Mouse (Mus musculus): ENCODE measurements around the gene Fubp1. TPM values are rescaled to one million over a fixed set of nuclear protein-coding genes. Genes with fewer than 3 reads are reported as not detected.
A peak's percentile ranks its signal among the peaks of the same experiment; 100 is the strongest.
"Not testable (repeated sequence)": the region's sequence is repeated elsewhere in the genome, so short reads cannot be mapped to it uniquely, and the experiment has no call there.

Fubp1 gene
- total and polyA plus RNA-seq, 3 experiments: 214 to 333 (median 224) TPM

DNA sequence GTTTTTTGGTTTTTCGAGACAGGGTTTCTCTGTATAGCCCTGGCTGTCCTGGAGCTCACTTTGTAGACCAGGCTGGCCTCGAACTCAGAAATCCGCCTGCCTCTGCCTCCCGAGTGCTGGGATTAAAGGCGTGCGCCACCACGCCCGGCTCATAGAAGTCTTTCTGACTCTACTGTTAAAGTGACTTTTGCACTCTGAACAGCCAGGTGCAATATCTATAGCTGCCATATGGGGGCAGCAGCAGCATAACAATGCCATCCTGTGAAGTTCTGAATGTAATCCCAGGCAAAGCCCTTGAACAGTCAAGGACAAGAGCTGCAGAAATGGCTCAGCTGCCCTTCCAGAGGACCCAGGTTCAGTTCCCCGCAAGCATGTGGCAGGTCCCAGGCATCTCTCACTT lies 49.2 kb downstream of the Fubp1 start:
- H3K4me1 ChIP-seq (ENCODE audit: control insufficient read depth in 1 of 2, insufficient read depth in 2 of 2); dilution Hi-C loops (cut with MboI; ENCODE audit: extremely low pct_ligation_motif_present, extremely low pct_unique_long_range_greater_than_20kb, low sequenced_read_pairs); H3K27me3 ChIP-seq (replicated peaks); H3K27ac ChIP-seq (ENCODE audit: insufficient read depth, low read depth); H3K9ac ChIP-seq (ENCODE audit: insufficient read depth, low read depth); H3K36me3 ChIP-seq (replicated peaks in 1 of 2; ENCODE audit: control insufficient read depth in 1 of 2, insufficient read depth in 1 of 2, low read length in 1 of 2); H3K4me2 ChIP-seq (ENCODE audit: insufficient read depth, low read depth, poor library complexity, severe bottlenecking); H3K4me3 ChIP-seq (replicated peaks in 1 of 3; ENCODE audit: low read depth in 2 of 3, low read length in 2 of 3, poor library complexity in 1 of 3); H3K79me2 ChIP-seq (replicated peaks; ENCODE audit: control insufficient read depth, extremely low read depth, insufficient read depth, poor library complexity, severe bottlenecking); H3K9me3 ChIP-seq (replicated peaks; ENCODE audit: low read length): not testable (repeated sequence)
- TF ChIP-seq CTCF (conservative IDR thresholded peaks at IDR 0.05 in 1 of 2, IDR thresholded peaks at IDR 0.05 in 1 of 2; ENCODE audit: low read depth in 2 of 2, low read length in 2 of 2) (peak; percentile 98), BHLHE40 (IDR thresholded peaks at IDR 0.05; ENCODE audit: low read depth, low read length) (0 out of 2 replicates have a peak, but pooled peaks have one; percentile 16), IRF4 (IDR thresholded peaks at IDR 0.05; ENCODE audit: low read depth, low read length) (peak; percentile 63; the same call in 1 of the 2 replicates), RAD21 (IDR thresholded peaks at IDR 0.05; ENCODE audit: low read depth, low read length) (peak; percentile 94), TBP (conservative IDR thresholded peaks at IDR 0.05; ENCODE audit: low read depth, low read length) (peak; percentile 97), MAX (IDR thresholded peaks at IDR 0.05; ENCODE audit: low read length) (0 out of 2 replicates have a peak, but pooled peaks have one; percentile 14), ETS1 (conservative IDR thresholded peaks at IDR 0.05; ENCODE audit: low read depth, low read length) (0 out of 2 replicates have a peak, but pooled peaks have one; percentile 7), ZNF384 (IDR thresholded peaks at IDR 0.05; ENCODE audit: low read depth, low read length) (peak; percentile 78), NELFE (IDR thresholded peaks at IDR 0.05; ENCODE audit: low read depth, low read length) (peak; percentile 36; the same call in 1 of the 2 replicates), SMC3 (IDR thresholded peaks at IDR 0.05; ENCODE audit: low read depth, low read length) (peak; percentile 84), JUND (conservative IDR thresholded peaks at IDR 0.05; ENCODE audit: low read depth, low read length) (0 out of 2 replicates have a peak, but pooled peaks have one; percentile 42), ELF1 (IDR thresholded peaks at IDR 0.05; ENCODE audit: low read depth, low read length) (peak; percentile 44; the same call in 1 of the 2 replicates), ZC3H11A (IDR thresholded peaks at IDR 0.05; ENCODE audit: low read depth, low read length) (peak; percentile 53)
- DNase-seq (ENCODE audit: extremely low read depth): peak; percentile 88
- in situ Hi-C loops (cut with MboI; ENCODE audit: low pct_ligation_motif_present, low pct_unique_long_range_greater_than_20kb, low sequenced_read_pairs): loop anchor here (25.0 kb wide), 1 partner anchor 478 kb away; no protein-coding TSS in a partner anchor

DNA sequence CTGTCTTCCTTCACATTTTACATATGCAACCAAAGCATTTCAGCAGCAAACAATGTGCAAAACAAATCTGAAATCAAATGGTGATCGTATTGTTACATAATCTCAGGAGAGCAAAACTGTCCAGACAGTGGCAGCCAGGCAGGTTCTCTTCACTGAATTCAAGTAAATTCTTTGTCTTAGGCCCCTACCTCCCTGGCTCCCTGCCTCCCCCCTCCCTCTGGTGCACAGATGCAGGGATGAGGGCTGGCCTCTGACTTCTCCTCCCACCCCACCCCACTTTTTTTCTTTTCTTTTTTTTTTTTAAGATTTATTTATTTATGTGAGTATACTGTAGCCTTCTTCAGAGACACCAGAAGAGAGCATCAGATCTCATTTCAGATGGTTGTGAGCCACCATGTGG lies 50.1 kb downstream of the Fubp1 start:
- Histone ChIP-seq H3K79me2 (replicated peaks; ENCODE audit: control insufficient read depth, extremely low read depth, insufficient read depth, poor library complexity, severe bottlenecking) (no peaks in the 10 kb centered on the region), H3K4me2 (ENCODE audit: insufficient read depth, low read depth, poor library complexity, severe bottlenecking) (no peak overlapping the region), H3K27ac (ENCODE audit: insufficient read depth, low read depth) (no peak overlapping the region), H3K4me3 (replicated peaks in 1 of 3; ENCODE audit: low read depth in 2 of 3, low read length in 2 of 3, poor library complexity in 1 of 3) (no peak overlapping the region), H3K36me3 (replicated peaks in 1 of 2; ENCODE audit: control insufficient read depth in 1 of 2, insufficient read depth in 1 of 2, low read length in 1 of 2) (no peaks in the 10 kb centered on the region), H3K9me3 (replicated peaks; ENCODE audit: low read length) (no peaks in the 10 kb centered on the region), H3K4me1 (ENCODE audit: control insufficient read depth in 1 of 2, insufficient read depth in 2 of 2) (peaks cover 0 to 2% of the 10 kb centered on the region in 2 experiments; a peak in 1 of 4 replicates), H3K27me3 (replicated peaks) (no peaks in the 10 kb centered on the region), H3K9ac (ENCODE audit: insufficient read depth, low read depth) (no peak overlapping the region)
- in situ Hi-C loops (cut with MboI; ENCODE audit: low pct_ligation_motif_present, low pct_unique_long_range_greater_than_20kb, low sequenced_read_pairs) (loop anchor here (25.0 kb wide), 1 partner anchor 477 kb away; no protein-coding TSS in a partner anchor), dilution Hi-C loops (cut with MboI; ENCODE audit: extremely low pct_ligation_motif_present, extremely low pct_unique_long_range_greater_than_20kb, low sequenced_read_pairs) (no loop called here)
- DNase-seq (ENCODE audit: extremely low read depth): no peak
- TF ChIP-seq ZMIZ1 (IDR thresholded peaks at IDR 0.05; ENCODE audit: low read depth, low read length) (no peak), UBTF (IDR thresholded peaks at IDR 0.05; ENCODE audit: low read depth, low read length) (no peak), MXI1 (IDR thresholded peaks at IDR 0.05; ENCODE audit: low read depth, low read length) (no peak), E2F4 (IDR thresholded peaks at IDR 0.05; ENCODE audit: insufficient replicate concordance, low read depth, low read length) (no peak), SIN3A (IDR thresholded peaks at IDR 0.05; ENCODE audit: low read length) (no peak), ELF1 (IDR thresholded peaks at IDR 0.05; ENCODE audit: low read depth, low read length) (no peak), MAZ (IDR thresholded peaks at IDR 0.05; ENCODE audit: low read depth, low read length) (no peak)

All from CH12.LX (cell line).